Mouse (Mus musculus): ENCODE measurements at regions not wholly inside any gene's neighbourhood (a gene's known extent, or its start where the extent isn't known, plus 50 kb on each side); places are given as distances from the start of the nearest gene placed in this dataset.

DNA sequence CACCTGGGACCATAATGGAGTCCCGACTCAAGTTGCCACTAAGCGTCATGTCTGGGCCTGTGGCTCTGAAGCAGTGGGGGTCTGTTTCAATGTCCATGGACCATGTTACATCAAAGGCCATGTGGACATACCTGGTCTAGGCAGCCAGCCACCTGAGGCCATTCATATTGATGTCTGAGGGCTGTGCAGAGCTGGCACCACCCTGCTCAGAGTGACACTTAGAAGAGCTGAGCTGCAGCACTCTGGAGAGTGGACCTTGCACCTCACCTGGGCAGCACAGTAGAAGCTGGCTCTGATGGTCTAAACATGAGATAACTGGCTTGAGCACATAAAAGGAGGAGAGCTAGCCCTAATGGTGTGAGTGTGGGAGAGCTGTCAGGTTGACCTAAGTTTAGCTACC lies 338.1 kb downstream of the Rps15a start:
- 100% methylated on average over 2 of the region's 2 CpGs for WGBS
- TF ChIP-seq POLR2A (IDR thresholded peaks at IDR 0.05; ENCODE audit: extremely low read depth, insufficient read depth, low read length) (no peak), CTCF (IDR thresholded peaks at IDR 0.05; ENCODE audit: low read depth, low read length) (no peak)
- no peaks in the 10 kb centered on the region for H3K79me2 ChIP-seq (ENCODE audit: control insufficient read depth, insufficient read depth, low read length)
- no peaks in the 10 kb centered on the region for H3K4me1 ChIP-seq (ENCODE audit: control insufficient read depth, insufficient read depth, low read length)
- H3K36me3 ChIP-seq (ENCODE audit: control insufficient read depth, insufficient read depth, low read length) = no peaks in the 10 kb centered on the region
- no peak overlapping the region for H3K27ac ChIP-seq (replicated peaks; ENCODE audit: insufficient read depth, low read depth, low read length)
- H3K9ac ChIP-seq (ENCODE audit: low read depth, low read length) = no peak overlapping the region
- H3K4me3 ChIP-seq (ENCODE audit: insufficient read depth, low read depth, low read length) = no peak overlapping the region
- no peak for DNase-seq (ENCODE audit: extremely low read depth, low read depth, low spot score)
- no peaks in the 10 kb centered on the region for H3K27me3 ChIP-seq (ENCODE audit: control insufficient read depth, insufficient read depth, low read length)

DNA sequence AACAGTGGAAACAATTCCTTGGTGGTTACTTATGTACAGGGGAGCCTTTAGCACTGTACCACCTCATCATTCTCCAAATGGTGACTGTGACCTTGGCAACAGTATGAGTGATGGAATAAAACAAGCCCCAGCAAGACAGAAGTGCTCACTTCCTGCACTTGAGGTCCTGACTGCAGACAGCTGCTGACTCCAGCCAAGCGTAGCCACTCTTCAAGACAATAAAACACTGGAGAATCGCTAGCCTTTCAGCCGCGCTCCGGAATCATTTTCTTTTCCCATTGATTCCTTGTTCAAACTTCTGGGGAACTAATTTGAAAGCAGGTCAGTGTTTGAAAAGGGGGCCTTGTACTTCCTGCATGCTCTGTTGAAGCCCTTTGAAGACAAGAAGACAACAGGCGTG lies 344.2 kb downstream of the Rps15a start:
- WGBS = 93% methylated on average over 6 of the region's 6 CpGs
- no peak overlapping the region for H3K4me3 ChIP-seq (ENCODE audit: insufficient read depth, low read depth, low read length)
- H3K27ac ChIP-seq (replicated peaks; ENCODE audit: insufficient read depth, low read depth, low read length) = no peak overlapping the region
- H3K9ac ChIP-seq (ENCODE audit: low read depth, low read length) = no peak overlapping the region
- no peaks in the 10 kb centered on the region for H3K4me1 ChIP-seq (ENCODE audit: control insufficient read depth, insufficient read depth, low read length)
- no peak for DNase-seq (ENCODE audit: extremely low read depth, low read depth, low spot score)
- TF ChIP-seq CTCF (IDR thresholded peaks at IDR 0.05; ENCODE audit: low read depth, low read length) = no peak
- no peak for TF ChIP-seq POLR2A (IDR thresholded peaks at IDR 0.05; ENCODE audit: extremely low read depth, insufficient read depth, low read length)
- H3K27me3 ChIP-seq (ENCODE audit: control insufficient read depth, insufficient read depth, low read length) = no peaks in the 10 kb centered on the region
- H3K79me2 ChIP-seq (ENCODE audit: control insufficient read depth, insufficient read depth, low read length) = no peaks in the 10 kb centered on the region
- H3K36me3 ChIP-seq (ENCODE audit: control insufficient read depth, insufficient read depth, low read length) = no peaks in the 10 kb centered on the region

DNA sequence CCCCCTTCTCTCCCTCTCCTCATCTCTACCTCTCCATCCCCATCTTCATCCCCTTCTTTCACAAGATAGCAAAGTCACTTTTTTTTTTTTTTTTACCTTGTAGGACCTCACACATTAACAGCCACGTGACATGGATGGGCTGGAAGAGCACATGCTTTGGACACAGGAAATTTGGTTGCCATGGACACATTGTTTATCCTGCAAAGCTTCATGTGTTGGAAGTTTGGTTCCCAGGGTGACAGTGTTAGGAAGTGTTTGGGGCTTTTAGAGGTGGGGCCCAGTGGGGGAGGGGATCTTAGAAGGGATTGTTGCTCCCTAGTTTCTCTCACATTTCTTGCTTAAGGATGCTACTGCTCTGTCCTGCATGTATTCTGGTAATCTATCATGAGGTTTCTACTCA lies 356.5 kb downstream of the Rps15a start:
- Histone ChIP-seq H3K4me3 (ENCODE audit: insufficient read depth, low read depth, low read length) (no peak overlapping the region), H3K27ac (replicated peaks; ENCODE audit: insufficient read depth, low read depth, low read length) (no peak overlapping the region), H3K4me1 (ENCODE audit: control insufficient read depth, insufficient read depth, low read length) (no peaks in the 10 kb centered on the region), H3K36me3 (ENCODE audit: control insufficient read depth, insufficient read depth, low read length) (no peaks in the 10 kb centered on the region), H3K27me3 (ENCODE audit: control insufficient read depth, insufficient read depth, low read length) (no peaks in the 10 kb centered on the region), H3K9ac (ENCODE audit: low read depth, low read length) (no peak overlapping the region), H3K79me2 (ENCODE audit: control insufficient read depth, insufficient read depth, low read length) (no peaks in the 10 kb centered on the region)
- no peak for DNase-seq (ENCODE audit: extremely low read depth, low read depth, low spot score)
- WGBS = 32% methylated on average over 1 of the region's 1 CpGs
- TF ChIP-seq CTCF (IDR thresholded peaks at IDR 0.05; ENCODE audit: low read depth, low read length) (no peak), POLR2A (IDR thresholded peaks at IDR 0.05; ENCODE audit: extremely low read depth, insufficient read depth, low read length) (no peak)

DNA sequence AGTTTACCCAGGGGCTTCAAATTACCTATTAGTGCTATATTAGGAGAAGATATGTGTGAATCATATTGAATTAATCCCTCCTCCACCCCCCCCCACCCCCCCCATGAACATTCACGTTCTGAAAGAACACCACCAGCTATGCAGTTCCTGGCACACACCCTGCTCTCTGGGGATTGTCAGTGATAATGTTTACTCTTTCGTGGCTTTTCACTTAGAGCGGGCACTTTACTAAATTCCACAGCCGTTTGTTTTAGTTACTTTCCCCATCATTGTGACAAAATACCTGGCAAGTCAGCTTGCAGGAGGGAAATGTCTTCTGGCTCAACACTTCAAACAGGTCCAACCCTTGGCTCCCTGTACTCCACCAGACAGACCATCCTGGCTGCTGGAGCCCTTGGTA lies 359.0 kb downstream of the Rps15a start:
- 20% methylated on average over 4 of the region's 4 CpGs for WGBS
- no peak overlapping the region for H3K27ac ChIP-seq (replicated peaks; ENCODE audit: insufficient read depth, low read depth, low read length)
- no peaks in the 10 kb centered on the region for H3K36me3 ChIP-seq (ENCODE audit: control insufficient read depth, insufficient read depth, low read length)
- H3K27me3 ChIP-seq (ENCODE audit: control insufficient read depth, insufficient read depth, low read length) = no peaks in the 10 kb centered on the region
- no peak for DNase-seq (ENCODE audit: extremely low read depth, low read depth, low spot score)
- H3K9ac ChIP-seq (ENCODE audit: low read depth, low read length) = no peak overlapping the region
- peaks cover 6% of the 10 kb centered on the region; the same call in 1 of the 2 replicates for H3K4me1 ChIP-seq (ENCODE audit: control insufficient read depth, insufficient read depth, low read length)
- no peaks in the 10 kb centered on the region for H3K79me2 ChIP-seq (ENCODE audit: control insufficient read depth, insufficient read depth, low read length)
- TF ChIP-seq POLR2A (IDR thresholded peaks at IDR 0.05; ENCODE audit: extremely low read depth, insufficient read depth, low read length) (no peak), CTCF (IDR thresholded peaks at IDR 0.05; ENCODE audit: low read depth, low read length) (no peak)
- H3K4me3 ChIP-seq (ENCODE audit: insufficient read depth, low read depth, low read length) = no peak overlapping the region

DNA sequence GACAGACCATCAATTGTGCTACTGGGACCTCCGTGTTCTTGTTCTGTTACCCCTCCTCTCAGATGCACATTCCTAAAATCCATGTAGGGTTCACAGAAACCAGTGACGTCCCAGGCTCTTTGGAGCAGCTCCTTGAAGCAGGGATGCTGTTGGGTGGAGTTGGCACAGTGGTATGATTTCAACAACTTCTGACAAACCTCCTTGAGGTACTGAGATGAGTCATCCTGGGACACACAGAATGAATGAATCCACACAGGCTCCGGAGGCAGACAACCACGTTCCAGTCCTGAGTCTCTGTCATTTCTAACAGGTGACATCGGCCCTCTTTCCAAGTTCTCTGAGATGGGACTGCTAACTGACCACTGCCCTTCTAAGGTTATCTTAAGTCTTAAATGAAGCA lies 360.2 kb downstream of the Rps15a start:
- no peaks in the 10 kb centered on the region for H3K36me3 ChIP-seq (ENCODE audit: control insufficient read depth, insufficient read depth, low read length)
- no peaks in the 10 kb centered on the region for H3K79me2 ChIP-seq (ENCODE audit: control insufficient read depth, insufficient read depth, low read length)
- DNase-seq (ENCODE audit: extremely low read depth, low read depth, low spot score) = no peak
- no peak for TF ChIP-seq POLR2A (IDR thresholded peaks at IDR 0.05; ENCODE audit: extremely low read depth, insufficient read depth, low read length)
- H3K4me1 ChIP-seq (ENCODE audit: control insufficient read depth, insufficient read depth, low read length) = peaks cover 6% of the 10 kb centered on the region; the same call in 1 of the 2 replicates
- no peak overlapping the region for H3K9ac ChIP-seq (ENCODE audit: low read depth, low read length)
- H3K4me3 ChIP-seq (ENCODE audit: insufficient read depth, low read depth, low read length) = no peak overlapping the region
- H3K27me3 ChIP-seq (ENCODE audit: control insufficient read depth, insufficient read depth, low read length) = no peaks in the 10 kb centered on the region
- 80% methylated on average over 5 of the region's 5 CpGs for WGBS
- no peak overlapping the region for H3K27ac ChIP-seq (replicated peaks; ENCODE audit: insufficient read depth, low read depth, low read length)

DNA sequence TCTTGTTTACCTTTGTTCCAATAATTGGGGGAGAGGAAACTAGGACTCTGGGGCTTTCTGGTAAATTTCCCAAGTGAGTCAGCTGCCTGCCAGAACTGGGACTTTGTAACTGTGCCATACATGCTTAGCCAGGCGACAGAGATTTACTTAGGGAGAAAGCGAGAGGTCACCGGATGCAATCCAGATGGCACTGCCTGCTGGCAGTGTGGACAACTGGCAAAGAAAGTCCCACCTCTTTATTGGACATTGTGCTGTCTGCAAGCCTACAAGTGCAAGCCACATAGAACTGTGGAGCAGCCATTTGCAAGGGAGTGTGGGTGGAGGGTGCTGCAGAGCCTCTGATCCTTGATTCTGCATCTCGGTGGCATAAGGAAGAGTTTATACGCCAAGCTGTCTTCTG lies 362.7 kb downstream of the Rps15a start:
- DNase-seq (ENCODE audit: extremely low read depth, low read depth, low spot score) = peak; percentile 94
- Histone ChIP-seq H3K79me2 (ENCODE audit: control insufficient read depth, insufficient read depth, low read length) (no peaks in the 10 kb centered on the region), H3K36me3 (ENCODE audit: control insufficient read depth, insufficient read depth, low read length) (no peaks in the 10 kb centered on the region), H3K4me3 (ENCODE audit: insufficient read depth, low read depth, low read length) (no peak overlapping the region), H3K9ac (ENCODE audit: low read depth, low read length) (no peak overlapping the region), H3K4me1 (ENCODE audit: control insufficient read depth, insufficient read depth, low read length) (peaks cover 6% of the 10 kb centered on the region; the same call in 1 of the 2 replicates), H3K27ac (replicated peaks; ENCODE audit: insufficient read depth, low read depth, low read length) (no peak overlapping the region), H3K27me3 (ENCODE audit: control insufficient read depth, insufficient read depth, low read length) (no peaks in the 10 kb centered on the region)
- no peak for TF ChIP-seq POLR2A (IDR thresholded peaks at IDR 0.05; ENCODE audit: extremely low read depth, insufficient read depth, low read length)
- no peak for TF ChIP-seq CTCF (IDR thresholded peaks at IDR 0.05; ENCODE audit: low read depth, low read length)
- WGBS = 41% methylated on average over 5 of the region's 5 CpGs
